Mouse (Mus musculus): ENCODE data around the gene Tmc3.

The Tmc3 gene

DNA sequence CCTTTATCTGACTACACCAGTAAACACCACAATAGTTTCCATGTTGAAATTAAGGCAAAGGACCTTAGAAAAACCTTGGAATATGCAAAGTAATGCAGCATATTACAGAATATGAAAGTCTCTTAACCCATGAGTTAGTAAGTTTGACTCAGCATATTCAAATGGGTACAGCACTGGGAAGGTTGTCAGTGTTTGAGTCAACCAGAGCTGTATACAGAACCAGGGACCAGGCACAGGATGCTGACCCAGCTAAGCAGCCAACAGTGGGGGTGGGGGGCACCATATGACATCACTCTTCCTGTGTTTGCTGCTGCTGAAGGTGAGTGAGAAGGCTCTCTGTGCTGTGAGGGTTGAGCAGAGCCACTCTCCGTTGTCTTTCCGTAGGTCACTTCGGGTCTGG is 12.3 kb downstream of the Tmc3 start:
- no peak for ATAC-seq (ENCODE audit: insufficient number of reproducible peaks, low FRiP score, low TSS enrichment)

DNA sequence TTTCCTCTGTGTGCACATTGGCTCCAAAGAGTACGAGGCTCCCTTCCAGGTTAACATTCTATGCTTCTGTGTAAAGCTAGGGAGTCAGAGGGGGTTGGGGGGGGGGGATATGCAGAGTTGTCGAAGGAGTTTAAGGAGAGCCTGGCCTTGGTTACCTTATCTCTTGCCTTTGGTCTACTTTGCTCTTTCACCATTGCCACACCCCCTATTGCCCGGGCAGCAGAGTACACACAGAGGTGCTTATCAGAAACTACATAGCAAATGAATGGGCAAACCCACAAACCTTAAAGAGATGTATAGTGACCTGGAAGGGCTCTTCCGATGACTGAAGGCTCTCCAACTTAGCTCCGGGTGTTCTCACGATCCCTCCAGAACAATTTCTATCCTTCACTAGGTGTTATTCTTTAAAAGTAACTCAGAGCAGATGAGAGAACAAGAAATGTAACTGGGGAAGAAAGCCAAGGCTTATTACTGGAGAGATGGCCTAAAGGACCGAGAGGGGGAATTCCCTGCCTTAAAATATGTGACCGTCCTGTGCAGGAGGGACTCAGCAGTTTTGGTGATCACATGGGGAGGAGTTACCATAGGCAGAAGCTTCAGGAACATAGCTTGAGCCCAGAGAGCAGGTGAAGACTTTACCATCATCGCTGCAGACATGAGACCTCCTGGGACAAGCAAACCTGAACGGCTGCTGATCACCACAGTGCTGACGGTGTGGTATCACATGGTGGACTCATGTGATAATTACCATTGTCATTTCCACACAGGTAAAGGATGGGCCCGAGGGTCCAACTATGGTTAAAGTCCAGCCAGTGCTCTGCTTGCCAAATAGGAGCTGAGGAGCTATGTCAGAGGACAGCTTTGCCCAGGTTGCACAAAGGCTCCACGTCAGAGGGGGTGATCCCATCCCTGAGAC is 14.5 kb downstream of the Tmc3 start:
- ATAC-seq (ENCODE audit: insufficient number of reproducible peaks, low FRiP score, low TSS enrichment) = no peak

DNA sequence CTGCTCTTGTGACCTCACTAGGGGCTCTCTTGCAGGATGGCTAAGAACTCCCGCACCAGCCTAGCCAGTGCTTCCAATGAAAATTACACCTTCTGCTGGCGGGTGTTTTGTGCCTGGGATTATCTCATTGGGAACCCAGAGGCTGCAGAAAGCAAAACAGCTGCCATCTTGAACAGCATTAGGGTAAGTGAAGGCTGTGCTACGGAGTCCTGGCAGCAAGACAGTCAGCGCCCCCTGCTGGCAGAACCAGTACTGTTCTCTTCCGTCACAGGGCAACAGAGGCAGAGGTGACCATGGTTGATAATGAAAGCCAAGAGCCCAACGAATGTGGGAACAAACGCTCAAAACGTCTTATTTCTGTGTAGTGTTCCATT is 15.2 kb downstream of the Tmc3 start:
- ATAC-seq (ENCODE audit: insufficient number of reproducible peaks, low FRiP score, low TSS enrichment) = no peak

DNA sequence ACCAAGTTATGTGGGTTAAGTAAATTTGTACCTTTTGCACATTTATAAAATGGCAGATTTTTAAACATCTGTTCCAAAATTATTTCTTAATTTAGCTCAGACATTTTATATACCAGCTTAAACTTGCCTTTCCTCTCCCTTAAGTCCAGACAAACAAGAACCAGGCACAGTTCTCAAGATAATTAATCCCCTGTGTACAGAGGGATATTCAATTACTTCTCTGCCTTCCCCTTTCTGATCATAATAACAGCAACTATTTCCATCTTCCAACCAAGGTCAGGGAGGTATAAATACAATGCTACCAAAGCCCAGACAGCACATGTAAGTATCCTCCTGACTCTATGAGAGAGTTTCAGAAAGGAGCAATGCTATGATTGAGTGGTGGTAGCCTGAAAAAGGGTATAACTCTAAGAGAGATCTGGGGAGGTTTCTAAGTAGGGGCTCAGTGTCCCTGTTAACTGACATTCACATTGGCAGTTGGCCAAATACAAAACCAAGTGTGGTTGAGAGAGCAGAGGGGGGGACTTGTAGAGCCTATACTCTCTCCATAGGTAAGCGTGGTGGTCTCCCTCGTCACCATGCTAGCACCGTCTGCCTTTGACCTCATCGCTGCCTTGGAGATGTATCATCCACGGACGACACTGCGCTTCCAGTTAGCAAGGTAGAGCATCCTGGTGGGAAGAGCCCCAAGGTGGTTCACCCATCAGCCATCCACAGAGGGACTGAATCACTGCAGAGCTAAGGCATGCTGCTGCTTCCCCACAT is 19.6 kb downstream of the Tmc3 start:
- no peak for ATAC-seq (ENCODE audit: insufficient number of reproducible peaks, low FRiP score, low TSS enrichment)

DNA sequence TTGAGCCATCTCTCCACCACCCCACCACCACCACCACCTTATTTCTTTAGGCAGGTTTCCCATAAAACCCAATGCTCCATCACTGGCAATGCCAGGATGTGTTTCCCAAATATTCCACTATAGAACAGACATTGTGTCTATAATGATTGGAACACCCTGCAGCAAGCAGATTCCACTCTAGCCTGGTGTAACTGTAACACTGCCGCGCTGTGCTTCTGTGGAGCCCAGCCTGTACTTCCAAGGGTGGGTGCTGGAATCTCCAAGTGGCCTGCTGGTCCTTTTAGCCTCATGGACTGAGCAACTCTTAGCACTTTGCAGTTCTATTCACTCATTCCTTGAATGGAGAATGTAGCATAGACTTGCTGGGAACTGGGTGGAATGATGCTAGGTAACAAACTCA is 22.1 kb downstream of the Tmc3 start:
- ATAC-seq (ENCODE audit: insufficient number of reproducible peaks, low FRiP score, low TSS enrichment) = no peak

DNA sequence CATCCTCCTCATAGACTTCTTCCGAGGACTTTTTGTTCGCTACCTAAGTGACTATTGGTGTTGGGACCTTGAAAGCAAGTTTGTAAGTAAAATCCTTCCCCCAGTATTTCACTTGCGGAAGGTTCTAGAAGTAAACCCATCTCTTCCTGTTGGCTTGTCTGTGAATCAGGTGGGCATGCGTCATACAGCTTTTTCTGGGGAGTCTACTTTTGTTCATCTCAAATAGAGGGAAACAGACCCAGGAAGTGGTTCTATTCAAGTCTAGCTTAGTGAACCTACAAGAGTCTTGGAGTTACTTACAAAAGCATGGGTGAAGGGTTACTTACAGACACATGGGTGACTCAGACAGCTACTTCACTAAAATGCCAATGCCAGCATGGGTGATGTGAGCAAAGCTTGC is 25.2 kb downstream of the Tmc3 start:
- no peak for ATAC-seq (ENCODE audit: insufficient number of reproducible peaks, low FRiP score, low TSS enrichment)

DNA sequence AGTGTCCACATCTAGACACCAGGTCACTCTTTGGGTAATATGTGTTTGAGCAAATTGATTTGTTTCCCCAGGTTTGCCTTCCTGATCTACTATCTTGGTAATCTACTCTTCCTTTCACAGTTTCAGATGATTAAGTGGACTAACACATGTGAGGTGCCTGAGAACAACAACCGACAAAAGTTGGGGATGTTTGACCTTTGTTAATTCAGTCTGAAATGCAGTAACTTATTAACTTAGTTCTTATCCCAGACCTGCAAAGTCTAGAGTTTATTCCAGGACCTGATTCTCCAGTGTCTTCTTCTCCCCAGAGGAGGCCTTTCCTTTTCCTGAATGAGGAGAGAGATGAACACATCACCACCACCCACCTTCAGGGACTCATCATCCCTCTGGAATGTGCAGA is 27.2 kb downstream of the Tmc3 start:
- no peak for ATAC-seq (ENCODE audit: insufficient number of reproducible peaks, low FRiP score, low TSS enrichment)

DNA sequence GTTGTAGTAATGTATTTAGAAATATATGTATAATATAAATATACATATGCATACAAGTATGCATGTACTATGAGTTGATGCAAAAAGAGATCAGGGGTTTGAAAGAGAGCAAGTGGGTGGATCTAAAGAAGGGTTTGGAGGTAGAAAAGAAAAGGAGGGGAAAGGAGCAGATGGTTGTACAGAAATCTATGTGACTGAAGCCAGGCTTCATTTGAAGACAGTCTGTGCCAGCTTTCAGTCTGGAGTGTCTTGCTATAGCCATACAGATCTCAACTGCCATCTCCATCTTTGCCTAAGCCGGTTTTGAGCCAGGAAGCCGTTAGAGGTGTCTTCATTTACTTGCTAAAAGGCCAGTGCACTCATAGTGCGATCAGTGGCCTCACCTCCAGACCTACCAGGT is 30.5 kb downstream of the Tmc3 start:
- no peak for ATAC-seq (ENCODE audit: insufficient number of reproducible peaks, low FRiP score, low TSS enrichment)

DNA sequence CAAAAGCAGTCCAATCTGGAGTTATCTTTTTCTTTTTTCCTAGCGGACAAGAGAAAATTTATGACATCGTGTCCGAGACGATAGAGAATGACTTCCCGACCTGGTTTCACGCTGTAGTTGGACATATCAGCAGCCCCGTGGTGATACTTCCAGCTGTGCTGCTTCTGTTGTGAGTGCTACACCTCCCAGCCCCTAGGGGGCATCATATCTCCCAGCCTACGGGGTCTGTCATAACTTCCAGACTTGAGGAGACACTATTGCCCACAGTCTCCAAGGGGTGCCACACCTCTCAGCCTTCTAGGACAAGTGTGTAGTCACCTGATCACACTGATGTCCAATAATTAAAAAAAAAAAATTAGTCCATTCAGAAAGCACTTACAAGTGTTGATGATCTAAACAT is 31.1 kb downstream of the Tmc3 start:
- ATAC-seq (ENCODE audit: insufficient number of reproducible peaks, low FRiP score, low TSS enrichment) = no peak

DNA sequence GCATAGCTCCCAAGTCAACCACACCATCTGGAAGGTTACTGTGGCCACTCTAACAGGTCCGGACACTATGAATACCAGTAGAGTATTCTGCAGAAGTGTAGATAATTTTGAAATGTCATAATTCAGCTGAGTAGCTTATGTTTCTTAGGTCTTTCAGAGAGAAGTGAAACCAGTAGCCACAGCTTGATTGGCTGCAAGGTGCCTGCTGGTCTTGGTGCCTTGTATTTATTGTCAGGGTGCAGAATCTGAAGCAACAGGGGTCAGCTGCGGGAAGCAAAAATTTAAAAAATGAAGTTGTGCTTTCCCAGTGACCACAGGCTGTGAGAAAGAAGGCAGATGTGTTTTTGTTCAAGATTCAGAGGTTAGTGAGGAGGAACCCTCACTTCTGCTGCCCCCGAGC is 31.5 kb downstream of the Tmc3 start:
- no peak for ATAC-seq (ENCODE audit: insufficient number of reproducible peaks, low FRiP score, low TSS enrichment)

DNA sequence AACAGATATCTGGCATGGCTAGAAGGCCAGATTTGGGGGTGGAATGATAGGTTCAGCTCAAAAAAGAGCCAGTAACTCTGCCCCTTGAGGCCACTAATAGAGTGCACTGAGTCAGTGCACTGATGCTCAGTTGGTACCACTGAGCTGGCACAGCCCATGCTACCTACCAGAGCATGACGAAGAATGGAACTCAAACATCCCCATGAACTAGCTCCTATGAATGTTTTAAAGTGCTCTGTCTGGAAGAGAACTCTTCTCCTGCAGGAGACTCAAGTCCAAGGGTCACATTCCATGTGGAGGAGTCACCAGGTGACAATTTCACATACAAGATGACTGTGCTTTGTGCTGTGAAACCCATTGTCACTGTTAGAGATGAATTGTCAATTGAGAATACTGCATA is 34.0 kb downstream of the Tmc3 start:
- no peak for ATAC-seq (ENCODE audit: insufficient number of reproducible peaks, low FRiP score, low TSS enrichment)

DNA sequence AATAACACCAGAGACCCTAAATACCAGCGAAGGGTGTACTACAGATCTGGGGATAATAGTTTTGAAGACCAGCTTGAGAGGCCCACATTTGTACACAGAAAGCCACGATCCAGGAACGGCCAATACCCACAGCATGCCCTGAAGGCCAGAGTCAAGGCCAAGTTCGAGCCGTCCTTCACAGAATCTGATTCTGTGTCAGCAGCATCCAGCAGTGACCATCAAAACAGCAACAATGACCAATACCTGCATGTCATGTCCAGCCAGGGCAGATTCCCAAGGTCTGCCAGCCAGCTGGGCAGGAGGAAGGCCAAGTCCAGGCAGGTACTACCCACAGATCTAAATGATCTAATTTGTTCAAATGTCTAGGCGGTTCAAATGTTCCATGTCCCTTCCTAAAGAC is 37.9 kb downstream of the Tmc3 start:
- ATAC-seq (ENCODE audit: insufficient number of reproducible peaks, low FRiP score, low TSS enrichment) = no peak

DNA sequence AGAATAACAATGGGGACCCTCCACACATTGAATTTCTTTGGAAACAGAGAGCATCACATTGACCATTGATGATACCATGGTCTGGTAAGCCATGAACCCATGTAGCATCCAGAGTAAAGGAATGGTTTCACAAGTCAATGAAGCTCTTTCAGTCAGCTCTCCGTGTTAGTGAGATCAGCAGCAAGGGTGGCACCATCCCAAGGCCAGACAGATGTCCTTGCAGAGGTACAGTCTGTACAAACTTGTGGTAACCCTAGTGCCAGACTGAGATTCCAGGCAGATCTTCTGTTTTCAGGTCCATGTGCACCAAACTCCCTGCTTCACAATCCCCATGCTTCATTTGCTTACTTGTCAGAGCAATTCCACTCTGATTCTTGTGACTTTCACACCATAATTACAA is 39.3 kb downstream of the Tmc3 start:
- no peak for ATAC-seq (ENCODE audit: insufficient number of reproducible peaks, low FRiP score, low TSS enrichment)

DNA sequence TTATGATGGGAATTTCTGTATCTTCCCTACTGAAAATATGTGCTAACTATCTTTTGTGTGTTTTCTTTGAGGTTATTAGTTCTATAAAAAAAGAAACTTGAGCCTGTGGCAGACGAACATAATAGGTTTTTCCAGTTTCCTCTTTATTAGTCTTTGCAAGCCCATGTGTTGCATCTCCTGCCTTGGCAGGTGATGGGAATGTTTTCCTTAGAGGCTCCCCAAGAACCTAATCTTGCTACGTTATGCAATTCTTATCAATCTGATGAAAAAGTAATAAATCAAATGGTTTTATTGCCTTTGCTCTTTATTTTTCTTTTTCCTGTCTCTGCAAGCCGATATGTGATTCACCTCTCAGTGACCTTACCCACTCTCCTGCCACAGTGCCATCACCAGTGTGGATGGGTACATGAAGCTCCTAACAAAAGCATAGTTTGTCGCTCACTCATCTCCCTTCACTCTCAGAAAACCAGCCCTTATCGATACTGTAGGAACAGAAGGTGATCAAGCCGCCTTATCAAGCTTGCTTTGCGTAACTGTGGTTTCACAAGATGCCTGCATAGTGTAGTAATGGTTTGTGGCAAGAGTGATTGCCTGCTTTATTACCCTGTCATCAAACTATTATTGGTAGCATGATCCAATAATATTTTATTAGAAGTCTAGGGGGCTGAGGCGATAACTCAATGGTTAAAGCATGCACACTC is 42.0 kb downstream of the Tmc3 start:
- ATAC-seq (ENCODE audit: insufficient number of reproducible peaks, low FRiP score, low TSS enrichment) = no peak

DNA sequence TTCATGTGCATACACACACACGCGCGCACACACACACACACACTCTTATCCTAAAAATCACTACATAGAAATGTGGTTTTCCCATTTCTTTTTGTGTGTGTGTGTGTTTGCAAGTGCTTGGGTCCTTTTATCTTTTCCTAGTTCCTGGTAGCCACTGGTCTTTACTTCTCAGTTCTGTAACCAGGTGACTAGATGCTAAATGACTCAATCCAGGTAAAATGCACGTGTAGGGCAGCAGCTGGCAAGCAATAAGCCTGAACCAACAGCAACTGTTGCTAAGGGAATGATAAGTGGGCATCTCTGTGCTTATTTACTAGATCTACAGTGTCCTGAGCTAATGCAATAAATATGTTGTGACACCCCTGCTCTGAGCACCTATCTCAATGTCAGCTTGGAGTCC is 42.6 kb downstream of the Tmc3 start:
- ATAC-seq (ENCODE audit: insufficient number of reproducible peaks, low FRiP score, low TSS enrichment) = no peak

DNA sequence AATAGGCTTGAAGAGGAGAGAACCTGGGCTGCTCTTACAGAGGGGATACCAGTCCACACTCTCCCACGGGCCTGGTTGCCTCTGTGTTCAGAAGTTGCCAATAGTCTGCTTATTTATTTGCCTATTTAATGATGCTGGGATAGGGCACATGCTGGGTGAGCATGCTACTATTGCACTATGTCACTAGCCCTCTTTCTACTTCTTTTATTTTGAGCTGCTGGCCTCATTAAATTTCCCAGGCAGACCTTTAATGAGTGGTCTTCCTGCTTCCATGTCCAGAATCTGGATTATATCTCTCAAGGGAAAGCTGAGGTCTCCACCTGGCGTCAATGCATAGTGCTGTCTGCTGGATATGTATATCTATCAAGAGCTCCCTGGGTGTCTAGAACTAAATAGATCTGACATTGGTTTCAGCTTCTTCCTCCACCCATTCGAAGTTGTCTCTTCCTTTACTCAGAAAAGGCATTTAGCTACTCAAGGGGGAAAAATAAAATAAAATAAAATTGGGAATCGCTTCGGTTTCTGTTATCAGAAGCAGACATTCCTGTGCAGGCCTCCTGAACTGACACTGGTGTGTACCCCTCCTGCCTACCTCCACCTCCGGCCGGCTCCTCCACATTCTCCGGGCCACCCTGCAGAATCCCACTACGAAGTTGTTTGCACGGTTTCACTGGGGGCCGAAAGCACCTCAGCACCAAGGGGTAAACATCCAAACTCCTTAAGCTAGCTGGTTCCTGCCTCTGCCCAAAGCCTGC is 46.5 kb downstream of the Tmc3 start:
- ATAC-seq (ENCODE audit: insufficient number of reproducible peaks, low FRiP score, low TSS enrichment) = no peak

DNA sequence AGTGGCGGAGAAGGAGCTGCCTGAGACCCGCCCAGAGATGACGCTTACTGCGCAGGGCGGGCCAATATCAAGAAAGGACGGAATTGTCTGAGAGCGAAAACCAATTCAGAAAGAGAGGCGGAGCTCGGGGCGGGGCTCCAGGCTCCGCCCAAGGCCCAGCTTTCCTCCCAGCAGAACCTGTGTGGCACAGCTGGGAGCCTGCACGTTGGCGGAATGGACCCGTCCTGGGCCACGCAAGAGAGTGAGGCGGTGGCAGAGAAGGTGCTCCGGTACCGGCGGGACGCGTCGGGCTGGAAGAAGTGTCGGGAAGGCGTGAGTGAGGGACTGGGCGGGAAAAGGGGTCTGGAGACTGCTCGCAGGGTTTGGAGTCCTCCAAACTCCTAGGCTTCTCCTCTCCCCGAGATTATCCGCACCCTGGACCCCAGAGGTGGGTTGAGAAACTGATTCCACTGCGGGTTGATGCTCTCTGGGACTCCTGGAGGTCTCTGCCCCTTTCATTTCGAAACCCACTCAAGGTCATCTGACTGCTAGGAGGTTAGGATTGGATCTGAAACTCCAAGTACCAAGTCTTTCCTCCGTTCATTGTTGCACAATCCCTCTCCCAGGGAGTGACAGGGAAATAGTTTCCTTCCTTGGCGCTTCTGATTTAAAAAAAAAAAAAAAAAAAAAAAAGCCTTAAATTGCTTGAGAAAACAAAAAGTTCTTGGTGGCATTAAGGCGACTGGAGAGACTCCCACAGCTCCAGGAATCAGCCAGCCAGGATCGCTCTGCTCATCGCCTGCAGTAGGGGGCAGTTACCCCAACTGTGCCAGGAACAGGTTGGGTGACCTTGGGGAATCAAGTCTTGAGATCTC is 47.3 kb downstream of the Tmc3 start, which contains the start of gene Stard5:
Gene Stard5 (plus strand): TSS at position 132 of the 854 bp plus-strand sequence.
- peak; percentile 95 for ATAC-seq (ENCODE audit: insufficient number of reproducible peaks, low FRiP score, low TSS enrichment)

DNA sequence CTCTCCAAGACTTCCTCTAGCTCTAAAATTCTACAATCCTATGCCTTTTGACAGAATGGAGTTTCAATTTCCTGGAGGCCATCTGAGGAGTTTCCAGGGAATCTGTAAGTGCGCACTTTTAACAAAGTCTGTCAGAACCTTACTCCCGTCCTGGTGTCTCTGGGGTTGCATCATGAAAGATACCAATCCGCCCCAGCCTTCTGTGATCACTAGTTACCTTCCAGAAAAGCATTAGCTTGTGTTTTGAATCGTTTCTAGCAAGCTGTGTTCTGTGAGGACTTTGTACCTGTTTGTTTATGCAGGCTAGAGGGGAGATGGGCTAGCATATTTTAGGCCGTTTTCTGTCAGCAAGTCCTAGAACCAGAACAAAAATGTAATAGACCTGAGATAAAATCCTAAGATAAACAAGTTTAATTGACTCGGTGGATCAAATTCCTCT is 48.0 kb downstream of the Tmc3 start:
- ATAC-seq (ENCODE audit: insufficient number of reproducible peaks, low FRiP score, low TSS enrichment) = no peak

DNA sequence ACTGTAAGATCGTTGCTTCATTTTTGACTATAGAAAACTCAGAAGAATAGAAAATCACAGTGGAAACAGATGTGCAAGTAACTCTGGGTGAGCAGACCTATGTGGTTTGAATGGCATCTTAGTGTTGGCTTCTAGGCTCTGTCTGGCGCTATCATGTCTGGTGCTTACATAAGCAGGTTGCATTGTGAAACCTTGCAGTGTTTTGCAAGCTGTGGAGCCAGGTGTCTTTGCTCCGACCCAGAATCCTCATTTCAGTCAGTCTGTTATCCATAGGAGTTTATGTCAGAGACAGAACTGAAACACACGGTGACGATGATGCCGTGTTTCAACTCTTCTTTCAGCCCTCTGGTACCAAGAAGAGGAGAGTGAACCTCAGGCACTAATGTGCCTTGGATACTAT is 49.1 kb downstream of the Tmc3 start:
- ATAC-seq (ENCODE audit: insufficient number of reproducible peaks, low FRiP score, low TSS enrichment) = no peak
